Mouse (Mus musculus) embryonic facial prominence, embryonic 11.5 days (tissue): ENCODE results near the gene Rer1. TPM values are rescaled to one million over a fixed set of nuclear protein-coding genes. Genes with fewer than 3 reads are reported as not detected.

Experiments used
- ATAC-seq: fragments of 200-750 bp; cut with Nextera tagmentation; replicated peaks from 2 replicates; pipeline ENCODE4 v1.8.0; 2017; ENCODE audit warnings: low read depth; ENCODE audit not compliant: insufficient number of reproducible peaks, low FRiP score, low TSS enrichment
- DNase-seq: peaks from one replicate; pipeline ENCODE4 v3.0.0-alpha.2; 2015; ENCODE audit warnings: low spot score
- H3K27ac ChIP-seq: fragments of 300-500 bp; sonication (generic); replicated peaks from 2 replicates; pipeline ENCODE4 v1.5.1; 2014; ENCODE audit warnings: mild to moderate bottlenecking, low read depth, low read length, control low read depth
- H3K27me3 ChIP-seq: fragments of 300-500 bp; sonication (generic); 2 replicates; pipeline ENCODE4 v1.6.1; 2014; ENCODE audit warnings: mild to moderate bottlenecking, low read length, moderate library complexity, mixed read lengths; ENCODE audit not compliant: control insufficient read depth, insufficient read depth
- H3K36me3 ChIP-seq: fragments of 300-500 bp; sonication (generic); replicated peaks from 2 replicates; pipeline ENCODE4 v1.6.1; 2014; ENCODE audit warnings: low read depth, mild to moderate bottlenecking, low read length, moderate library complexity, mixed read lengths; ENCODE audit not compliant: control insufficient read depth, insufficient read depth
- H3K4me1 ChIP-seq: fragments of 300-500 bp; sonication (generic); 2 replicates; pipeline ENCODE4 v1.6.1; 2014; ENCODE audit warnings: low read length, mixed read lengths; ENCODE audit not compliant: control insufficient read depth, insufficient read depth
- H3K4me2 ChIP-seq: fragments of 300-500 bp; sonication (generic); 2 replicates; pipeline ENCODE4 v1.6.1; 2014; ENCODE audit warnings: low read depth, mild to moderate bottlenecking, control low read depth, low read length, moderate library complexity
- H3K4me3 ChIP-seq: fragments of 300-500 bp; sonication (generic); 2 replicates; pipeline ENCODE4 v1.5.1; 2014; ENCODE audit warnings: low read depth, low read length, control low read depth
- H3K9ac ChIP-seq: fragments of 300-500 bp; sonication (generic); replicated peaks from 2 replicates; pipeline ENCODE4 v1.6.1; 2014; ENCODE audit warnings: mild to moderate bottlenecking, control low read depth, low read length
- H3K9me3 ChIP-seq: fragments of 300-500 bp; sonication (generic); replicated peaks from 2 replicates; pipeline ENCODE4 v1.6.1; 2016; ENCODE audit warnings: mild to moderate bottlenecking, low read length, inconsistent platforms, mixed read lengths; ENCODE audit not compliant: control insufficient read depth
- WGBS: fragments of 180-500 bp; shearing (Covaris S2); extraction: QIAGEN DNeasy Blood & Tissue Kit; methylation state at CpG from one replicate; pipeline ENCODE4 v1.1.7; 2014; 5-methylcytosine and 5-hydroxymethylcytosine counted together
- polyA plus RNA-seq: library from polyadenylated mRNA; unstranded; fragments of >200 nt; fragmentation: Nextera tagmentation; extraction: Ambion mirVana; gene quantifications from 2 replicates; pipeline ENCODE4 v1.2.1, GENCODE M21; 2014

Rer1 gene
- polyA plus RNA-seq, 1 experiment from 2014 or later, result 173 TPM

GRCm38 (mm10) chr4:155090688-155091449 is 4.7 kb upstream of the Rer1 start:
- H3K4me3 ChIP-seq, result no peak overlapping the region
- H3K36me3 ChIP-seq, result no peaks in the 10 kb centered on the region
- H3K27me3 ChIP-seq, result no peaks in the 10 kb centered on the region
- WGBS, result 89% methylated on average over 13 of the region's 13 CpGs
- H3K27ac ChIP-seq, result no peak overlapping the region
- H3K4me1 ChIP-seq, result no peaks in the 10 kb centered on the region
- no peak for DNase-seq
- no peak overlapping the region for H3K9ac ChIP-seq
- H3K9me3 ChIP-seq, result no peaks in the 10 kb centered on the region
- ATAC-seq, result no peak
- H3K4me2 ChIP-seq, result no peak overlapping the region

GRCm38 (mm10) chr4:155090147-155090546 is 4.0 kb upstream of the Rer1 start:
- DNase-seq (no peak), ATAC-seq (no peak)
- Histone ChIP-seq H3K27me3 (no peaks in the 10 kb centered on the region), H3K36me3 (no peaks in the 10 kb centered on the region), H3K4me2 (no peak overlapping the region), H3K4me3 (no peak overlapping the region), H3K9ac (no peak overlapping the region), H3K4me1 (0 out of 2 replicates have a peak, but pooled peaks cover under 1% of the 10 kb centered on the region), H3K27ac (no peak overlapping the region), H3K9me3 (no peaks in the 10 kb centered on the region)
- WGBS, result 91% methylated on average over 4 of the region's 4 CpGs

DNA sequence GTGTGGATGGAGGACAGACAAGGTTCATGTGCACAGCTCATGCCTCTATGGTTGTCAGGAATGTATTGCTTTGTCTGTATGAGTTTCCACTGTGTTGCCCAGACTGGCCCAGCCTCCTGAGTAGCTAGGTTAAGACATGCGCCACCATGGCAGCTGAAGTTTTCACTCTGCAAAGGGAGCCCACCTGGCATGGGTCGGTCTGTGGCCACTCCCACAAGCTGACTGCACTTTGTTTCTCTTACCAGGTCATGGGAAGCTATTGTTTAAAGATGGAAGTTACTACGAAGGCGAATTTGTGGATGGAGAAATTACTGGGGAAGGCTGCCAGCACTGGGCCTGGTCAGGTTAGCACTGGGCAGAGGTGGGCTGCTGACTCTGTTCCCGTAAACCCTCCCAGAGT is 3.1 kb upstream of the Rer1 start:
- H3K9me3 ChIP-seq, result no peaks in the 10 kb centered on the region
- H3K36me3 ChIP-seq, result no peaks in the 10 kb centered on the region
- H3K4me2 ChIP-seq, result no peak overlapping the region
- H3K27me3 ChIP-seq, result no peaks in the 10 kb centered on the region
- no peak for DNase-seq
- H3K9ac ChIP-seq, result no peak overlapping the region
- H3K4me3 ChIP-seq, result no peak overlapping the region
- H3K27ac ChIP-seq, result no peak overlapping the region
- WGBS, result 88% methylated on average over 5 of the region's 5 CpGs
- H3K4me1 ChIP-seq, result 0 out of 2 replicates have a peak, but pooled peaks cover 2% of the 10 kb centered on the region
- ATAC-seq, result no peak

- Histone ChIP-seq H3K36me3 (peaks cover under 1% of the 10 kb centered on the region), H3K27me3 (no peaks in the 10 kb centered on the region)
- ATAC-seq, result peak; percentile 7
These were observed 725 bp downstream of the Rer1 start for GRCm38 (mm10) chr4:155085206-155086107.

GRCm38 (mm10) chr4:155084351-155084750 is 1.8 kb downstream of the Rer1 start:
- Histone ChIP-seq H3K9ac (0 out of 2 replicates have a peak overlapping the region, but pooled peaks have one; percentile 14), H3K4me2 (no peak overlapping the region)

More at GRCm38 (mm10) chr4:155085206-155086107, 725 bp downstream of the Rer1 start:
- DNase-seq, result peak; percentile 48
- peak overlapping the region; percentile 87 for H3K9ac ChIP-seq
- H3K4me3 ChIP-seq, result peak overlapping the region; percentile 87
- peak overlapping the region; percentile 68 for H3K4me2 ChIP-seq
- H3K27ac ChIP-seq, result peak overlapping the region; percentile 86
- H3K9me3 ChIP-seq, result no peaks in the 10 kb centered on the region
- H3K4me1 ChIP-seq, result 0 out of 2 replicates have a peak, but pooled peaks cover 2% of the 10 kb centered on the region
- WGBS, result 7% methylated on average over 34 of the region's 35 CpGs

GRCm38 (mm10) chr4:155083553-155083952 is 2.6 kb downstream of the Rer1 start:
- H3K9ac ChIP-seq, result no peak overlapping the region
- no peak for ATAC-seq

More at GRCm38 (mm10) chr4:155084351-155084750, 1.8 kb downstream of the Rer1 start:
- DNase-seq (no peak), ATAC-seq (no peak)
- no peak overlapping the region for H3K4me3 ChIP-seq
- H3K27ac ChIP-seq, result no peak overlapping the region
- H3K36me3 ChIP-seq, result peaks cover 8% of the 10 kb centered on the region
- H3K9me3 ChIP-seq, result no peaks in the 10 kb centered on the region
- no peaks in the 10 kb centered on the region for H3K27me3 ChIP-seq
- 91% methylated on average over 7 of the region's 7 CpGs for WGBS
- H3K4me1 ChIP-seq, result 0 out of 2 replicates have a peak, but pooled peaks cover 2% of the 10 kb centered on the region

GRCm38 (mm10) chr4:155079666-155080065 is 6.5 kb downstream of the Rer1 start:
- Histone ChIP-seq H3K4me3 (no peak overlapping the region), H3K27ac (no peak overlapping the region), H3K4me2 (no peak overlapping the region), H3K9me3 (no peaks in the 10 kb centered on the region), H3K9ac (no peak overlapping the region), H3K4me1 (no peaks in the 10 kb centered on the region), H3K36me3 (peaks cover 15% of the 10 kb centered on the region), H3K27me3 (no peaks in the 10 kb centered on the region)
- ATAC-seq (no peak), DNase-seq (no peak)
- WGBS, result 85% methylated on average over 6 of the region's 6 CpGs

More at GRCm38 (mm10) chr4:155083553-155083952, 2.6 kb downstream of the Rer1 start:
- Histone ChIP-seq H3K36me3 (peaks cover 8% of the 10 kb centered on the region), H3K4me2 (no peak overlapping the region), H3K4me3 (no peak overlapping the region), H3K9me3 (no peaks in the 10 kb centered on the region), H3K27ac (no peak overlapping the region), H3K27me3 (no peaks in the 10 kb centered on the region), H3K4me1 (0 out of 2 replicates have a peak, but pooled peaks cover 2% of the 10 kb centered on the region)
- 87% methylated on average over 4 of the region's 4 CpGs for WGBS
- no peak for DNase-seq
